16 mouse cellular contexts compared by ENCODE assay signal in genomic region chr9:72779733-72780132, GRCm38 (mm10). TPM values are rescaled to one million over a fixed set of nuclear protein-coding genes. Genes with fewer than 3 reads are reported as not detected.
DNase-seq lines count a peak whose midpoint lies in the region; ATAC-seq and TF ChIP-seq lines count a peak whose summit lies in the region.
"Had no signal": no experiment of that assay in that cellular context is flagged by ENCODE, and none has a peak within 500 bp of the region (broad histone marks: within the 10 kb centered on the region; RNA-seq: fewer than 3 reads in every experiment).

No protein-coding gene starts in this region.

- no peak overlapping the region for H3K9ac ChIP-seq in hindbrain, embryonic 16.5 days (ENCODE audit: low read depth, low read length)
- H3K9ac ChIP-seq in midbrain, embryonic 13.5 days (replicated peaks), result no peak overlapping the region
- no peak overlapping the region for H3K9ac ChIP-seq in midbrain, postnatal 0 days (replicated peaks; ENCODE audit: low read length, poor library complexity, severe bottlenecking)
- no peak overlapping the region for H3K9ac ChIP-seq in liver, embryonic 11.5 days (ENCODE audit: low read depth, low read length)
- H3K9ac ChIP-seq: neural tube, embryonic 12.5 days had no signal

- H3K4me1 ChIP-seq in hindbrain, embryonic 10.5 days (replicated peaks), result peaks cover 36% of the 10 kb centered on the region
- H3K4me1 ChIP-seq in hindbrain, embryonic 16.5 days (ENCODE audit: control insufficient read depth, insufficient read depth, low read depth, low read length), result no peaks in the 10 kb centered on the region
- H3K4me1 ChIP-seq in midbrain, embryonic 13.5 days (replicated peaks), result peaks cover 10% of the 10 kb centered on the region
- H3K4me1 ChIP-seq in midbrain, postnatal 0 days (ENCODE audit: insufficient read depth, low read length), result no peaks in the 10 kb centered on the region
- peaks cover 7% of the 10 kb centered on the region; the same call in 1 of the 2 replicates for H3K4me1 ChIP-seq in liver, embryonic 11.5 days (replicated peaks; ENCODE audit: control insufficient read depth, insufficient read depth, low read length)

- H3K27ac ChIP-seq in hindbrain, embryonic 10.5 days, result peak overlapping the region; percentile 75
- no peak overlapping the region for H3K27ac ChIP-seq in hindbrain, embryonic 16.5 days (ENCODE audit: low read depth, low read length)
- no peak overlapping the region for H3K27ac ChIP-seq in midbrain, embryonic 13.5 days
- H3K27ac ChIP-seq in midbrain, postnatal 0 days (ENCODE audit: low read depth, low read length), result no peak overlapping the region
- H3K27ac ChIP-seq in liver, embryonic 11.5 days (ENCODE audit: low read depth, low read length), result no peak overlapping the region
- H3K27ac ChIP-seq: neural tube, embryonic 12.5 days had no signal

- H3K4me3 ChIP-seq in hindbrain, embryonic 10.5 days, result no peak overlapping the region
- H3K4me3 ChIP-seq in hindbrain, embryonic 16.5 days (ENCODE audit: low read length), result no peak overlapping the region
- no peak overlapping the region for H3K4me3 ChIP-seq in midbrain, embryonic 13.5 days (replicated peaks)
- H3K4me3 ChIP-seq in midbrain, postnatal 0 days (ENCODE audit: low read depth, low read length), result no peak overlapping the region
- no peak overlapping the region for H3K4me3 ChIP-seq in liver, embryonic 11.5 days (ENCODE audit: low read depth, low read length)
- H3K4me3 ChIP-seq: neural tube, embryonic 12.5 days had no signal

- WGBS in hindbrain, embryonic 10.5 days, result 8% methylated on average over 4 of the region's 4 CpGs
- 12% methylated on average over 4 of the region's 4 CpGs for WGBS in hindbrain, embryonic 16.5 days
- WGBS in midbrain, embryonic 13.5 days, result 10% methylated on average over 4 of the region's 4 CpGs
- WGBS in midbrain, postnatal 0 days, result 9% methylated on average over 4 of the region's 4 CpGs
- 16% methylated on average over 4 of the region's 4 CpGs for WGBS in liver, embryonic 11.5 days

- H3K27me3 ChIP-seq in hindbrain, embryonic 10.5 days (ENCODE audit: insufficient read depth, poor library complexity, severe bottlenecking), result no peaks in the 10 kb centered on the region
- H3K27me3 ChIP-seq in hindbrain, embryonic 16.5 days (replicated peaks; ENCODE audit: control insufficient read depth, insufficient read depth, low read length), result no peaks in the 10 kb centered on the region; the same call in 1 of the 2 replicates
- H3K27me3 ChIP-seq in midbrain, embryonic 13.5 days, result no peaks in the 10 kb centered on the region
- H3K27me3 ChIP-seq in midbrain, postnatal 0 days (ENCODE audit: insufficient read depth, low read length), result no peaks in the 10 kb centered on the region
- H3K27me3 ChIP-seq in liver, embryonic 11.5 days (replicated peaks; ENCODE audit: control insufficient read depth, insufficient read depth, low read length), result no peaks in the 10 kb centered on the region
- H3K27me3 ChIP-seq: CH12.LX; neural tube, embryonic 12.5 days had no signal

- H3K36me3 ChIP-seq in hindbrain, embryonic 10.5 days, result no peaks in the 10 kb centered on the region
- no peaks in the 10 kb centered on the region for H3K36me3 ChIP-seq in hindbrain, embryonic 16.5 days (ENCODE audit: control insufficient read depth, insufficient read depth, low read length)
- H3K36me3 ChIP-seq in midbrain, embryonic 13.5 days, result no peaks in the 10 kb centered on the region
- H3K36me3 ChIP-seq in midbrain, postnatal 0 days (ENCODE audit: insufficient read depth, low read length), result no peaks in the 10 kb centered on the region
- H3K36me3 ChIP-seq in liver, embryonic 11.5 days (ENCODE audit: control insufficient read depth, insufficient read depth, low read length), result no peaks in the 10 kb centered on the region
- H3K36me3 ChIP-seq: neural tube, embryonic 12.5 days had no signal

- TF ChIP-seq CTCF in midbrain, postnatal 0 days (IDR thresholded peaks at IDR 0.05), result no peak

- H3K9me3 ChIP-seq in hindbrain, embryonic 10.5 days, result no peaks in the 10 kb centered on the region
- no peaks in the 10 kb centered on the region for H3K9me3 ChIP-seq in hindbrain, embryonic 16.5 days (ENCODE audit: control insufficient read depth, low read length)
- H3K9me3 ChIP-seq in midbrain, embryonic 13.5 days, result no peaks in the 10 kb centered on the region
- no peaks in the 10 kb centered on the region for H3K9me3 ChIP-seq in midbrain, postnatal 0 days (ENCODE audit: low read length)
- no peaks in the 10 kb centered on the region; the same call in 1 of the 2 replicates for H3K9me3 ChIP-seq in liver, embryonic 11.5 days (ENCODE audit: control insufficient read depth, low read length)
- H3K9me3 ChIP-seq: neural tube, embryonic 12.5 days had no signal

- peak; percentile 38 for DNase-seq in hindbrain, embryonic 10.5 days (ENCODE audit: low spot score)
- DNase-seq in midbrain, postnatal 0 days (ENCODE audit: low spot score), result no peak
- peak; percentile 57 for DNase-seq in embryo, embryonic 10.5 days (ENCODE audit: low spot score)
- DNase-seq in retina, postnatal 1 day, result peak; percentile 36
- no peak for DNase-seq in ovary, postnatal 36 days (ENCODE audit: low spot score)
- no peak for DNase-seq in liver, embryonic 11.5 days (ENCODE audit: low spot score)
- DNase-seq: cerebellum, adult 2 months; gastrocnemius, postnatal 36 days; kidney, adult 18-20 months had no signal

- no peak overlapping the region for H3K4me2 ChIP-seq in hindbrain, embryonic 16.5 days (ENCODE audit: low read length)
- no peak overlapping the region for H3K4me2 ChIP-seq in midbrain, embryonic 13.5 days (replicated peaks)
- no peak overlapping the region for H3K4me2 ChIP-seq in midbrain, postnatal 0 days (ENCODE audit: low read depth, low read length, poor library complexity, severe bottlenecking)
- no peak overlapping the region for H3K4me2 ChIP-seq in liver, embryonic 11.5 days
- H3K4me2 ChIP-seq: neural tube, embryonic 12.5 days had no signal

- no peak for ATAC-seq in hindbrain, embryonic 16.5 days
- ATAC-seq in midbrain, embryonic 13.5 days, result 0 out of 2 replicates have a peak, but pooled peaks have one; percentile 24
- ATAC-seq in midbrain, postnatal 0 days (ENCODE audit: low FRiP score), result no peak
- ATAC-seq in liver, embryonic 11.5 days (replicated peaks; ENCODE audit: low FRiP score), result no peak
- ATAC-seq: activated CD4-positive, CD25-positive, alpha-beta regulatory T cell, adult 4 months; forebrain, embryonic 16.5 days had no signal

RNA-seq across cellular contexts. Expression of gene Prtg, which starts 26.9 kb away (rescaled TPM):
- polyA plus RNA-seq in hindbrain, embryonic 10.5 days (2016; fragmentation: Nextera tagmentation; extraction: Ambion mirVana), result 7.6 and 19.9 TPM in 2 replicates
- 0.40 and 0.51 TPM in 2 replicates for polyA plus RNA-seq in hindbrain, embryonic 16.5 days (2015; fragmentation: Nextera tagmentation; extraction: Ambion mirVana)
- polyA plus RNA-seq in midbrain, embryonic 13.5 days (2015; fragmentation: Nextera tagmentation; extraction: Ambion mirVana), result 0.63 and 0.77 TPM in 2 replicates
- total RNA-seq in midbrain, postnatal 0 days (2014; rRNA removed), result 0.66 and 0.93 TPM in 2 replicates
- polyA plus RNA-seq in midbrain, postnatal 0 days (2015; fragmentation: Nextera tagmentation; extraction: Ambion mirVana), result 0.25 and 0.32 TPM in 2 replicates
- 1.7 TPM in 2 replicates for polyA plus RNA-seq in liver, embryonic 11.5 days (2014; fragmentation: Nextera tagmentation; extraction: Ambion mirVana)
- total RNA-seq: CH12.LX; megakaryocyte, adult 5-6 weeks had no signal
- polyA plus RNA-seq: activated CD4-positive, CD25-positive, alpha-beta regulatory T cell, adult 4 months had no signal

Comparison
In these comparisons a context has a peak if more than half of its experiments do, and no peak if none do; other contexts are left out.
1. DNase-seq: peak in hindbrain, embryonic 10.5 days (single experiment), embryo, embryonic 10.5 days (single experiment) and retina, postnatal 1 day (single experiment); none in midbrain, postnatal 0 days (single experiment), ovary, postnatal 36 days (single experiment) and liver, embryonic 11.5 days (single experiment).